Mouse (Mus musculus) MEL (cell line): ENCODE measurements around the gene Rab7. TPM values are rescaled to one million over a fixed set of nuclear protein-coding genes. Genes with fewer than 3 reads are reported as not detected.
A peak's percentile ranks its signal among the peaks of the same experiment; 100 is the strongest.

Source experiments
- DNase-seq: peaks from one replicate; pipeline ENCODE4 v3.0.0; 2011; ENCODE audit warnings: low read depth, low spot score
- H3K27ac ChIP-seq: 2 replicates; pipeline ENCODE4 v1.5.1; 2012; ENCODE audit warnings: low read depth, mild to moderate bottlenecking, control low read depth, low read length, moderate library complexity; ENCODE audit not compliant: control insufficient read depth
- H3K27me3 ChIP-seq, 2 experiments: fragments of 150-350 bp in 1 of 2; sonication (generic) in 1 of 2; 2 replicates each; pipeline ENCODE4 v1.6.1; 2012; ENCODE audit warnings: low read length in 2 of 2, mild to moderate bottlenecking in 2 of 2, improper control_type of control experiment in 1 of 2, moderate library complexity in 1 of 2; ENCODE audit not compliant: insufficient read depth in 2 of 2, control insufficient read depth in 1 of 2
- H3K36me3 ChIP-seq, 2 experiments: 2 replicates each; pipeline ENCODE4 v1.6.1; 2012 to 2014; ENCODE audit warnings: low read length in 2 of 2, improper control_type of control experiment in 1 of 2, inconsistent platforms in 1 of 2, mild to moderate bottlenecking in 1 of 2; ENCODE audit not compliant: insufficient read depth in 2 of 2, control insufficient read depth in 1 of 2
- H3K4me1 ChIP-seq, 2 experiments: fragments of 150-350 bp in 1 of 2; sonication (generic) in 1 of 2; 2 replicates each; pipeline ENCODE4 v1.6.1; 2012; ENCODE audit warnings: low read length in 2 of 2, improper control_type of control experiment in 1 of 2, mild to moderate bottlenecking in 1 of 2; ENCODE audit not compliant: insufficient read depth in 2 of 2, control insufficient read depth in 1 of 2
- H3K4me3 ChIP-seq, 2 experiments: fragments of 150-350 bp in 1 of 2; sonication (generic) in 1 of 2; 2 replicates each; pipeline ENCODE4 v1.5.1; 2012; ENCODE audit warnings: low read depth in 2 of 2, low read length in 2 of 2, mild to moderate bottlenecking in 2 of 2, moderate library complexity in 2 of 2, control low read depth in 1 of 2, improper control_type of control experiment in 1 of 2; ENCODE audit not compliant: control insufficient read depth in 1 of 2, insufficient read depth in 1 of 2
- H3K79me2 ChIP-seq: 2 replicates; pipeline ENCODE4 v1.6.1; 2012; ENCODE audit warnings: mild to moderate bottlenecking, low read length, moderate library complexity; ENCODE audit not compliant: control insufficient read depth, poor library complexity, insufficient read depth
- H3K9ac ChIP-seq: 2 replicates; pipeline ENCODE4 v1.6.1; 2012; ENCODE audit warnings: low read depth, mild to moderate bottlenecking, control low read depth, low read length, moderate library complexity; ENCODE audit not compliant: control insufficient read depth, poor library complexity, severe bottlenecking
- H3K9me3 ChIP-seq: fragments of 150-350 bp; sonication (generic); replicated peaks from 2 replicates; pipeline ENCODE4 v1.6.1; 2012; ENCODE audit warnings: mild to moderate bottlenecking, low read length, improper control_type of control experiment, moderate library complexity; ENCODE audit not compliant: insufficient read depth
- BHLHE40 ChIP-seq: IDR thresholded peaks from 2 replicates; pipeline ENCODE4 v1.6.1; 2012; ENCODE audit warnings: low read depth, mild to moderate bottlenecking, inconsistent platforms, low read length, improper control_type of control experiment, borderline replicate concordance
- CHD1 ChIP-seq: IDR thresholded peaks from 2 replicates; pipeline ENCODE4 v1.6.1; 2012; ENCODE audit warnings: low read depth, mild to moderate bottlenecking, inconsistent platforms, low read length, improper control_type of control experiment
- CHD2 ChIP-seq: IDR thresholded peaks from 2 replicates; pipeline ENCODE4 v1.6.1; 2011; ENCODE audit warnings: low read length, improper control_type of control experiment
- CTCF ChIP-seq, 3 experiments: IDR thresholded peaks in 2 of 3; conservative IDR thresholded peaks in 1 of 3; 2 replicates each; pipeline ENCODE4 v1.5.1; 2011 to 2012; ENCODE audit warnings: low read length in 3 of 3, low read depth in 2 of 3, mild to moderate bottlenecking in 2 of 3, improper control_type of control experiment in 1 of 3, inconsistent platforms in 1 of 3, mixed read lengths in 1 of 3, moderate library complexity in 1 of 3; ENCODE audit not compliant: control insufficient read depth in 1 of 3, insufficient read depth in 1 of 3, poor library complexity in 1 of 3, severe bottlenecking in 1 of 3
- E2F4 ChIP-seq: IDR thresholded peaks from 2 replicates; pipeline ENCODE4 v1.6.1; 2011; ENCODE audit warnings: low read depth, low read length, improper control_type of control experiment, borderline replicate concordance
- EP300 ChIP-seq, 2 experiments: IDR thresholded peaks; 2 replicates each; pipeline ENCODE4 v1.6.1; 2011; ENCODE audit warnings: improper control_type of control experiment in 2 of 2, low read length in 2 of 2, low read depth in 1 of 2, mild to moderate bottlenecking in 1 of 2
- ETS1 ChIP-seq: IDR thresholded peaks from 2 replicates; pipeline ENCODE4 v1.6.1; 2012; ENCODE audit warnings: low read depth, mild to moderate bottlenecking, inconsistent platforms, low read length, improper control_type of control experiment, moderate library complexity
- GATA1 ChIP-seq: IDR thresholded peaks from 2 replicates; pipeline ENCODE4 v1.6.1; 2011; ENCODE audit warnings: low read depth, low read length, improper control_type of control experiment
- HCFC1 ChIP-seq: IDR thresholded peaks from 2 replicates; pipeline ENCODE4 v1.6.1; 2012; ENCODE audit warnings: low read depth, mild to moderate bottlenecking, inconsistent platforms, low read length, improper control_type of control experiment, moderate library complexity
- JUND ChIP-seq: IDR thresholded peaks from 2 replicates; pipeline ENCODE4 v1.6.1; 2011; ENCODE audit warnings: low read depth, mild to moderate bottlenecking, improper control_type of control experiment, low read length
- KAT2A ChIP-seq: conservative IDR thresholded peaks from 2 replicates; pipeline ENCODE4 v1.6.1; 2012; ENCODE audit warnings: low read depth, low read length, improper control_type of control experiment, inconsistent platforms
- MAFK ChIP-seq: IDR thresholded peaks from 2 replicates; pipeline ENCODE4 v1.6.1; 2011; ENCODE audit warnings: low read depth, mild to moderate bottlenecking, low read length, improper control_type of control experiment, borderline replicate concordance
- MAX ChIP-seq: IDR thresholded peaks from 2 replicates; pipeline ENCODE4 v1.6.1; 2011; ENCODE audit warnings: low read length, improper control_type of control experiment
- MAZ ChIP-seq: IDR thresholded peaks from 2 replicates; pipeline ENCODE4 v1.6.1; 2012; ENCODE audit warnings: low read depth, mild to moderate bottlenecking, inconsistent platforms, low read length, improper control_type of control experiment
- MEF2A ChIP-seq: IDR thresholded peaks from 2 replicates; pipeline ENCODE4 v1.6.1; 2014; ENCODE audit warnings: low read depth, mild to moderate bottlenecking, inconsistent platforms, low read length, improper control_type of control experiment; ENCODE audit not compliant: poor library complexity, insufficient replicate concordance, severe bottlenecking; ENCODE audit errors: extremely low read depth
- MYC ChIP-seq: IDR thresholded peaks from 2 replicates; pipeline ENCODE4 v1.6.1; 2011; ENCODE audit warnings: low read depth, mild to moderate bottlenecking, low read length, improper control_type of control experiment, moderate library complexity
- NELFE ChIP-seq: IDR thresholded peaks from 2 replicates; pipeline ENCODE4 v1.6.1; 2011; ENCODE audit warnings: low read depth, low read length, improper control_type of control experiment
- NRF1 ChIP-seq: IDR thresholded peaks from 2 replicates; pipeline ENCODE4 v1.6.1; 2014; ENCODE audit warnings: low read depth, mild to moderate bottlenecking, inconsistent platforms, low read length, improper control_type of control experiment, moderate library complexity; ENCODE audit not compliant: poor library complexity, insufficient read depth, severe bottlenecking
- POLR2A ChIP-seq, 2 experiments: IDR thresholded peaks; 2 replicates each; pipeline ENCODE4 v1.6.1; 2011 to 2012; ENCODE audit warnings: low read length in 2 of 2, mild to moderate bottlenecking in 2 of 2, control low read depth in 1 of 2, improper control_type of control experiment in 1 of 2, low read depth in 1 of 2, moderate library complexity in 1 of 2; ENCODE audit not compliant: control insufficient read depth in 1 of 2, insufficient read depth in 1 of 2, poor library complexity in 1 of 2
- POLR2AphosphoS2 ChIP-seq: IDR thresholded peaks from 2 replicates; pipeline ENCODE4 v1.6.1; 2011; ENCODE audit warnings: low read length, improper control_type of control experiment
- POLR2AphosphoS5 ChIP-seq: IDR thresholded peaks from 2 replicates; pipeline ENCODE4 v1.6.1; 2012; ENCODE audit warnings: low read depth, borderline replicate concordance, mild to moderate bottlenecking, inconsistent platforms, low read length, moderate library complexity, mixed read lengths
- RAD21 ChIP-seq: IDR thresholded peaks from 2 replicates; pipeline ENCODE4 v1.6.1; 2011; ENCODE audit warnings: mild to moderate bottlenecking, low read depth, low read length, improper control_type of control experiment
- RCOR1 ChIP-seq: IDR thresholded peaks from 2 replicates; pipeline ENCODE4 v1.6.1; 2012; ENCODE audit warnings: low read depth, mild to moderate bottlenecking, inconsistent platforms, low read length, improper control_type of control experiment
- SIN3A ChIP-seq: IDR thresholded peaks from 2 replicates; pipeline ENCODE4 v1.6.1; 2012; ENCODE audit warnings: low read length, improper control_type of control experiment, inconsistent platforms
- SMC3 ChIP-seq: IDR thresholded peaks from 2 replicates; pipeline ENCODE4 v1.6.1; 2011; ENCODE audit warnings: low read depth, low read length, improper control_type of control experiment
- TBP ChIP-seq: IDR thresholded peaks from 2 replicates; pipeline ENCODE4 v1.8.0; 2011; ENCODE audit warnings: low read depth, low read length, improper control_type of control experiment
- TCF12 ChIP-seq: IDR thresholded peaks from 2 replicates; pipeline ENCODE4 v1.6.1; 2014; ENCODE audit warnings: low read depth, mild to moderate bottlenecking, inconsistent platforms, low read length, improper control_type of control experiment, moderate library complexity
- USF1 ChIP-seq: IDR thresholded peaks from 2 replicates; pipeline ENCODE4 v1.6.1; 2014; ENCODE audit warnings: low read depth, mild to moderate bottlenecking, inconsistent platforms, low read length, improper control_type of control experiment, moderate library complexity
- ZC3H11A ChIP-seq: IDR thresholded peaks from 2 replicates; pipeline ENCODE4 v1.6.1; 2012; ENCODE audit warnings: low read depth, mild to moderate bottlenecking, inconsistent platforms, low read length, improper control_type of control experiment
- ZKSCAN1 ChIP-seq: IDR thresholded peaks from 2 replicates; pipeline ENCODE4 v1.6.1; 2012; ENCODE audit warnings: low read depth, mild to moderate bottlenecking, inconsistent platforms, low read length, improper control_type of control experiment, moderate library complexity
- ZMIZ1 ChIP-seq: IDR thresholded peaks from 2 replicates; pipeline ENCODE4 v1.6.1; 2012; ENCODE audit warnings: low read depth, mild to moderate bottlenecking, inconsistent platforms, low read length, improper control_type of control experiment, moderate library complexity
- ZNF384 ChIP-seq: IDR thresholded peaks from 2 replicates; pipeline ENCODE4 v1.6.1; 2012; ENCODE audit warnings: low read depth, mild to moderate bottlenecking, inconsistent platforms, low read length, improper control_type of control experiment
- polyA plus RNA-seq, 2 experiments: library from polyadenylated mRNA; stranded (reverse) in 1 of 2; unstranded in 1 of 2; fragments of >175 nt in 1 of 2; fragments of >200 nt in 1 of 2; gene quantifications; 2 replicates each; pipeline versions ENCODE4 v1.2.1 to v1.2.4; 2012; ENCODE audit warnings: low replicate concordance in 2 of 2, low read depth in 1 of 2; ENCODE audit not compliant: insufficient read length in 2 of 2, insufficient read depth in 1 of 2, missing spikeins in 1 of 2
- total RNA-seq: library from RNA; depleted of rRNA; stranded (reverse); fragments of 300-350 nt; gene quantifications from 2 replicates; pipeline ENCODE4 v1.2.3, GENCODE M21; 2012

The Rab7 gene
- total and polyA plus RNA-seq, 3 experiments, result 47.6 to 362 (median 234) TPM

DNA sequence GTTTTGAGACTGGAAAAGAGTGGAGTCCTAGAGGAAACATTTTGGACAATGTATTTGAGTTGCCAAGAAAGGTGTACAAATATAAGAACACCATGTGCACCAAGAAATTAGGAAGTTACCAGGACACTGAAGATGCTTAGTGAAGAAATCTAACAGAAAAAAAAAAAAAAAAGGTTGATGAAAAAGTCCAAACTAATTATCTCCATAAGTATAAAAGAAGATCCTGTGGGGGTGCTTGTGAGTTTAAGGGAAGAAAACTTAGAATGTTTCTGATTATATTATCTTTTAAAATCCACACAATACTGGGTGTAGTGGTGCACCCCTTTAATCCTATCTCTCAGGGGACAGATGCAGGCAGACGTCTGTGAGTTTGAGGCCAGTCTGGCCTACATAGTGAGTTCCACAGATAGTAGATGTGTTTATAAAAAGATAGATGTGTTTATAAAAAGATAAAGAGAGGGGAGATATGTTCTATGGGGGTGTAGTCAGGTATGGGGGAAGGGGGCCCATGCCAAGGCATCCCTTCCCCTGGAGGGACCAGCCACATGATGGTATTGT is 31.0 kb upstream of the Rab7 start (continued):
- TF ChIP-seq ETS1 (peak; percentile 66), KAT2A (no peak), TBP (no peak)
- TF ChIP-seq, all 39 proteins: peak for 13

- Histone ChIP-seq H3K36me3 (peaks cover 0 to 7% of the 10 kb centered on the region in 2 experiments; a peak in 2 of 4 replicates), H3K27me3 (no peaks in the 10 kb centered on the region), H3K27ac (peak overlapping the region; percentile 68), H3K4me3 (peak overlapping the region; percentile 61 to 64), H3K9me3 (no peaks in the 10 kb centered on the region), H3K79me2 (no peaks in the 10 kb centered on the region), H3K4me1 (peaks cover 7 to 10% of the 10 kb centered on the region in 2 experiments; a peak in 3 of 4 replicates), H3K9ac (peak overlapping the region; percentile 58)
- peak; percentile 98 for DNase-seq
- TF ChIP-seq MYC (peak; percentile 74), MAZ (no peak), GATA1 (0 out of 2 replicates have a peak, but pooled peaks have one; percentile 19), POLR2AphosphoS5 (no peak), CTCF (IDR thresholded peaks at IDR 0.05 in 2 of 3, conservative IDR thresholded peaks at IDR 0.05 in 1 of 3; ENCODE audit: control insufficient read depth in 1 of 3, insufficient read depth in 1 of 3, low read depth in 2 of 3, low read length in 3 of 3, poor library complexity in 1 of 3, severe bottlenecking in 1 of 3) (peak; percentile 54 to 76 (median 73)), CHD1 (0 out of 2 replicates have a peak, but pooled peaks have one; percentile 64), RAD21 (peak; percentile 48), ZKSCAN1 (no peak), ZNF384 (no peak), ETS1 (peak; percentile 70; the same call in 1 of the 2 replicates), JUND (no peak), NRF1 (0 out of 2 replicates have a peak, but pooled peaks have one; percentile 30), E2F4 (no peak), ZMIZ1 (peak; percentile 61; the same call in 1 of the 2 replicates), ZC3H11A (no peak), MAFK (no peak), RCOR1 (peak; percentile 65; the same call in 1 of the 2 replicates), POLR2A (IDR thresholded peaks at IDR 0.05; ENCODE audit: control insufficient read depth in 1 of 2, insufficient read depth in 1 of 2, low read depth in 1 of 2, low read length in 2 of 2, poor library complexity in 1 of 2) (peak; percentile 58 to 75), BHLHE40 (no peak), SMC3 (peak; percentile 42), KAT2A (no peak; the same call in 1 of the 2 replicates), MEF2A (no peak), HCFC1 (peak; percentile 90), MAX (peak; percentile 45; the same call in 1 of the 2 replicates), NELFE (peak; percentile 75), TBP (peak; percentile 66; the same call in 1 of the 2 replicates), TCF12 (no peak; the same call in none of the 2 replicates), USF1 (peak; percentile 36; the same call in 1 of the 2 replicates), EP300 (IDR thresholded peaks at IDR 0.05; ENCODE audit: low read depth in 1 of 2, low read length in 2 of 2) (no peak; a peak in 1 of 4 replicates), CHD2 (no peak), SIN3A (peak; percentile 89), POLR2AphosphoS2 (peak; percentile 39; the same call in 1 of the 2 replicates)
Measured at GRCm38 (mm10) chr6:88074752-88075554, 29.9 kb upstream of the Rab7 start.
